Mouse (Mus musculus) activated CD4-positive, CD25-positive, alpha-beta regulatory T cell, adult 4 months (primary cell): ENCODE results near the gene Zfp747. TPM values are rescaled to one million over a fixed set of nuclear protein-coding genes. Genes with fewer than 3 reads are reported as not detected.
A peak's percentile ranks its signal among the peaks of the same experiment; 100 is the strongest.
"Not testable (repeated sequence)": the region's sequence is repeated elsewhere in the genome, so short reads cannot be mapped to it uniquely, and the experiment has no call there.

Experiments used
- ATAC-seq: one replicate; pipeline ENCODE4 v1.8.0; 2017
- polyA plus RNA-seq, 2 experiments: library from polyadenylated mRNA; unstranded; fragments of 100-300 nt; shearing (Covaris generic); gene quantifications; one replicate each; pipeline ENCODE4 v1.2.1; 2017

The Zfp747 gene
- polyA plus RNA-seq, 2 experiments from 2014 or later = 9.9 to 11.2 TPM

DNA sequence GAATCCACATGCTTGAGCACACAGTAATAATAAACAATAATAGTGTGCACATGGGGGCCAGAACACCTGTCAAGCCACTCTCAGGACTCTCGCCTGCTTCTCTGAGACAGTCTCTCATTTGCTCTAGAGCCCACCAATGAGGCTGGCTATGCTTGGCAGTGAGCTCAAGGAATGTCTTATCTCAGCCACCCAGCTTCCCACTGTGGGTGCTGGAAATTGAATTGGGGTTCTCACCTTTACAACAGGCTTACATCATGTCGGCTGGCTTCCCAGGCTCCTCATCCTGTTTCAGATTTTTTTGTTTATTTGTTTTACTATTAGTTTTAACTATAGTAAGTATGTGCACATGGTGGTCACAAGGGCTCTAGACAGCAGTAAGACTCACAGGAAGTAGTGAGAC, 4.6 kb downstream of the Zfp747 start:
- ATAC-seq = no peak

GRCm38 (mm10) chr7:127366249-127366648, 9.6 kb downstream of the Zfp747 start:
- ATAC-seq = no peak

GRCm38 (mm10) chr7:127364166-127364565, 11.7 kb downstream of the Zfp747 start:
- ATAC-seq = no peak

DNA sequence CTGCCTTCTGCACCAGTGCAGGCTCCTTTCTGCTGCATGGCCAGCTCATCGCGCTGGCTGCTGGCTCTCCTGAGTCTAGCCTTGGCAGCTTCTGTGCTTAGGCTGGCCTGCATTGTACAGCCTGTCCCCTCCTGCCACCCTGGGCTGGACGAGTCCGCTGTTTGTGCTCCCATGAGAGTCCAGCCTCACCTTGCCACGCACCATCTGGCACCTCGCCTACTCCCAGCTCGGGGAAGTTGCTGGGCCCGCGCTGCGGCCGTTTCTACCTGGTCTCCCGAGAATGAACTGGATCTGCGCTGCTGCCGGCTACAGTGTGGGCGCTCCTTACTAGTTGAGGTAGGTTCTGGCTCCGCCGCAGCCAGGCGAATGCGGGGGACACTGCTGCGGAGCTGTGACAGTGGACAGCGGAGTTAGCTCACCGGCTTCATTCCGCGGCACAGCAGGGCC, 12.4 kb downstream of the Zfp747 start:
- ATAC-seq = no peak

DNA sequence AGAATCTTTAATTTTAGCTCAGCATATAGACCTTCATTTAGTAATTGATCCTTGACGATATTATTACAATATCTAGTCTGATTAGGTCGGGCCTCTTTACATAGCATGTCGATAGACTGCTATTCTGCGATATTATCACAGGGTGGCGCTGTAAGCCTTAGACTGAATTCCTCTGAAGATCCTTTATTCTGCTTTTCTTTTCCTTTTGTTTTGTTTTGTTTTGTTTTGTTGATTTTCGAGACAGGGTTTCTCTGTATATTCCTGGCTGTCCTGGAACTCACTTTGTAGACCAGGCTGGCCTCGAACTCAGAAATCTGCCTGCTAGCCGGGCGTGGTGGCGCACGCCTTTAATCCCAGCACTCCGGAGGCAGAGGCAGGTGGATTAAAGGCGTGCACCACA, 13.4 kb downstream of the Zfp747 start:
- ATAC-seq = not testable (repeated sequence)

DNA sequence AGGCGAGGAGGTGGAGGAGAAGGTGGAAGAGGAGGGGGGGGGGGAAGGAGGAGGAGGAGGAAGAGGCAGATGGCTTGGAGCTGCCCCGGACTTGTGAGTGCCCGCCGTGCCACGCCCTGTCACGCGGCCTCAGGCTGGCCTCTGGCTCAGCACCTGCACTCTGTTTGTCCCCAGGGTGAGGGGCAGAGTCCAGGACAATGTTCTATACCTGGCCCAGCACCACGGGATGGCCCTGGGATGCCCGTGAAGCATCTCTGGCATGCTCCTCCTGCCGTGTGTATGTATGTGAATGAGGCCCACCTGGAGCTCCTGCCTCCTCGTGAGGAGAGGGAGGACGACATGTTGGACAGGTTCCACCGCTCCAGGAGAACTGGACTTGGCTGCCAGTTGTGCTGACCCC, 14.4 kb downstream of the Zfp747 start:
- no peak for ATAC-seq

- no peak for ATAC-seq
Measured at GRCm38 (mm10) chr7:127360265-127360664, 15.6 kb downstream of the Zfp747 start.

DNA sequence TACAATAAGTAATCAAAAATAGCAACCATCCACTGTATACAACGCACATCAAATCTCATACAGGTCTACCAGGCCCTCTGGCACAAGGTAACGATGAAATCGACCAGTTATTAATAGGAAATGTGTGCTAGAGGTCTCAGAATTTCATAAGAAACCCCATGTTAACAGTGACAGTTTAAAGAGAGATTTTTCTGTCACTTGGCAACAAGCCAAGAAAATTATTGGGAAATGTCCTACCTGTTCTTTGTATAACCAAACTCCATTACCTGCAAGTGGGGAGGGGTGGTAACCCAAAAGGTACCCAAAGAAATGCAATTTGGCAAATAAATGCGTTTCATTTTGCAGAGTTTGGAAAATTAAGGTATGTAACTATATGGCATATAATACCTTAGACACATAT, 17.4 kb downstream of the Zfp747 start:
- no peak for ATAC-seq

GRCm38 (mm10) chr7:127357871-127358270, 18.0 kb downstream of the Zfp747 start:
- ATAC-seq = no peak

- no peak for ATAC-seq
Measured at GRCm38 (mm10) chr7:127355796-127356195, 20.1 kb downstream of the Zfp747 start.

GRCm38 (mm10) chr7:127351230-127352004, 24.4 kb downstream of the Zfp747 start:
- ATAC-seq = no peak

DNA sequence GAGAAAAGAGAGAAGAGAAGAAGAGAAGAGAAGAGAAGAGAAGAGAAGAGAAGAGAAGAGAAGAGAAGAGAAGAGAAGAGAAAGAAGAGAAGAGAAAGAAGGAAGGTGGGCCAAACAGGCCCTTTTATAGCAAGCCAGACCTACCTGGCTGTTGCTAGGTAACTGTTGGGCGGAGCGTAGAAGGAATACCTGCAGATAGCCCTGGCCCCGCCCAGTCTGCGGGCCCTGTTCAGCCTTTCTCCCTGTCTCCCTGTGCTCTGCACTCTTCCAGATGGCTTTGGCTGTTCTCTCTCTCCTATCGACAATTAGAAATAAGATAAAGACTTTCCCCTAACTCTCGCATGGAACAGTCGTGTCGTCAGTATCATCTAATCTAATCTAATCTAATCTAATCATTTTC, 29.2 kb downstream of the Zfp747 start:
- no peak for ATAC-seq

DNA sequence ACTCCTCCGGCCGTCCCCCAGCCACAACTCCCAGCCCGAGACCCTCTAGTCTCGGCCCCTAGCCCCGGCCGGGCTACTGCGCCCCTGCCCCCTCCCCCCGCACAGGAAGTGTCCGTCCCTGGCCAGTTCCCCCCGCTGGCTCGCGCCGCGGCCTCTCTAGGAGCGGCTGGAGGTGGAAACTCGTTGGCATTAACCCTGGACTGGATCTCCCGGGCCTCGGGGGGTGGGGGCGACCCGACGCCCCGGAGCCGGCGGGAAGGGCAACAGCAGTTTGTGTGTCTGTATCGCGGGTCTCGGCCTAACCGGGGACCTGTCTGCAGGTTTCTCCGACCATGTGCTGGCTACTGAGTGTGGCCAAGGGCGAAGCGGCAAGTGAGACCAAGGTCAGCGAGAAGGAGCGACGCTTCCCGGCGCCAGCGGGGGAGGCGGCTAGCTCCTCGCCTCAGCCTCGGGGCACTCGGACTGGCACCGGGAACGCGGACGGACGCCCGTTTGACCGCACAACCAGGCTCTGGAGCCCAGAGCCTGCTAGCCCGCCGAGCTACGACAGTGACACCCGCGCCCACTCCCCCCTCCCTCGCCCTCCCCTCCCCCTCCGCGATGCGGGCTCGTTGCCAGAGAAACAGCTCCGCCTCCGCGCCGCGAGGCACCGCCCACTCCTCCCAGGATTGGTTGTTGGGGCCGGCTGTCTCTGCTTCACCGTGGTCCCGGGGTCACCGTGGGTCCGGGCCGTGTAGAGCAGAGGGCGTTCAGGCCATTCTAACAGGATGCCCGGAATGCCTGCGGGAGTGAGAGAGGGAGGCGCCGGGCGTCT, 30.1 kb downstream of the Zfp747 start, which contains the start of gene Zfp768:
TSS of gene Zfp768 (minus strand) at position 78 of the 814 bp plus-strand sequence.
- peak; percentile 81 for ATAC-seq

GRCm38 (mm10) chr7:127345092-127345491, 30.8 kb downstream of the Zfp747 start:
- ATAC-seq = no peak

DNA sequence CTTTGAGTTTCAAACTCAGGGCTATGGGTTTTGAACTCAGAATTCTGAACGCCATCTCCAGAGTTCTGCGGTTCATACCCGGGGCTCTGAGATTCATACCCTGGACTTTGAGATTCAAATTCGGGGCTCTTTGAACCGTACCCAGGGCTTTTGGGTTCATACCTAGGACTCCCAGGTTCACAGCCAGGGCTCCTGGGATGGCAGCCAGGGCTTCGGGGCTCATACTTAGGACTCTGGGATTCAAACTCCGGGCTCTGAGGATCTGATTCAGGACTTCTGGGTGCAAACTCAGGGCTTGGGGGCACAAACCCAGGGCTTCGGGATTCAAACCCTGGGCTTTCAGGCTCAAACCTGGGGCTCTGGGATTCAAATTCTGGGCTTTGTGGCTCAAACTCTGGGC, 31.5 kb downstream of the Zfp747 start:
- no peak for ATAC-seq

- no peak for ATAC-seq
Measured at GRCm38 (mm10) chr7:127343351-127344019, 32.4 kb downstream of the Zfp747 start.

DNA sequence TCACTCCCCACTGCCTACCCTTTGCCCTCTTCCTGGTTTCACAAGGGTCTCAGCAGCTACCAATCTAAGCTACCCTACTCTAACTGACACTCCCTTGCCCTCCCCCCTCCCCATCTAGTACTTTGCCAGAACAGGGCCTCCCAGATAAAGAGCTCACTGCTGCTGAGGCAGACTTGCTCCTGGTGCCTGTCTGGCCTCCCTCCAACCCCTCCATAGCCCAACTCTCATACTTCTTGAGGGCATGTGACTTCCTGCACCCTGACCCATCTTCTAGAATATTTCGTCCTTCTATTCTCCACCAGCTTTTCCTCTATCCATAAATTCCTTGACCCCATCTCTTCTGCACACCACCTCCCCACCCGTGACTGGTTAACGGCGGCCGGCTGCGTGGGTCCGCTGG, 33.0 kb downstream of the Zfp747 start:
- ATAC-seq = no peak

- peak; percentile 45 for ATAC-seq
Measured at GRCm38 (mm10) chr7:127342332-127342731, 33.5 kb downstream of the Zfp747 start.

DNA sequence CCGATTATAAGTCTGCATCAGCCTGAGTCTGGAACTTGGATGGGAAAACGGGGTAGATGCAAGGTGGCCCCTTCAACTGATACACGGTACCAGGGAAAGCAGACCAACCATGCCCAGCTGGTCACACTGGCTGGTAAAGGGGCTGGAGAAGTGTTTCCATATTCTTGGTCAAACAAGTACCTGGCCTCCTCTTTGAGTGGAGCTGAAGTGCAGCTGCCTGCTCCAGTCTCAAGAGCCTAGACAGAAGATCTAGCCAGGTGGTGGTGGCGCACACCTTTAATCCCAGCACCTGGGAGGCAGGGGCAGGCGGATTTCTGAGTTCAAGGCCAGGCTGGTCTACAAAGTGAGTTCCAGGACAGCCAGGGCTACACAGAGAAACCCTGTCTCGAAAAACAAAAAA, 34.0 kb downstream of the Zfp747 start:
- not testable (repeated sequence) for ATAC-seq

- no peak for ATAC-seq
Measured at GRCm38 (mm10) chr7:127341356-127341755, 34.5 kb downstream of the Zfp747 start.

DNA sequence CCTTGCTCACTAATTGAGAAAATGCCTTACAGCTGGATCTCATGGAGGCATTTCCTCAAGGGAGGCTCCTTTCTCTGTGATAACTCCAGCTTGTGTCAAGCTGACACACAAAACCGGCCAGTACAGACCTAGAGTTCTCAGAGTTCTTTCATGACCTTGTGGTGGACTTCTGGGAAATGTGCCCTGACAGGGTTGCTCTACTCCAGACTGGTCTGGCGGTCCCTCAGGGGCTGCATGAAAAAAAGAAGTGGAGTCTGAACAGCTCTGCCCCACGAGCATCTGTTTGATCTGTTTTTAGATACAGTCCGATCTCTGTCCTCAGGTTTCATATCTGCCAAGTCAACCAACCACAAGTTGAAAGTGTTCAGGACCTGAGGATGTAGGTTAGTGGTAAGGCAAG, 38.2 kb downstream of the Zfp747 start:
- ATAC-seq = no peak

DNA sequence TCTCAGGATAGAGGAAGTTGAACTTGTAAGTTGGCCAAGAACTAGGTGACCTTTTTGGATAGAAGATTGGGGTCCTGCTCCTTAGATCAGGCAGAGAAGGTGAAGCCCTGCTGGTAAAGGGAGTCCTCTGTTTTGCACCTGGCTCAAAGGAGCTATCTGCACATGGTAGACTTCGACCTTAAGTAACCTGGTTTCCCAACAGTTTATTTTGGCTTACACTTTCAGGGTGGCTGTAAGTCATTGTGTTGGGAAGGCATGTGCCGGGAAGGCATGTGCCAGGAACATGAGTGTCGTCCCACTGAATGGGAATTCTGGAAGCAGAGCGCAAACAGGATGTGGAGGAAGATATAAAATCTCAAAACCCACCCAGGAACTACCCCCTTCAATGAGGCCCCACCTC, 40.2 kb downstream of the Zfp747 start:
- ATAC-seq = no peak

GRCm38 (mm10) chr7:127333240-127333639, 42.6 kb downstream of the Zfp747 start:
- no peak for ATAC-seq
